Mouse (Mus musculus) stomach, postnatal 0 days (tissue): ENCODE results near the gene Oxld1.

Experiments used
- CTCF ChIP-seq: IDR thresholded peaks from 2 replicates; pipeline ENCODE4 v1.5.1; 2016; ENCODE audit warnings: antibody characterized with exemption, low read depth, mild to moderate bottlenecking, moderate library complexity
- EP300 ChIP-seq: optimal IDR thresholded peaks from 2 replicates; pipeline ENCODE3; 2016; ENCODE audit warnings: antibody characterized with exemption

DNA sequence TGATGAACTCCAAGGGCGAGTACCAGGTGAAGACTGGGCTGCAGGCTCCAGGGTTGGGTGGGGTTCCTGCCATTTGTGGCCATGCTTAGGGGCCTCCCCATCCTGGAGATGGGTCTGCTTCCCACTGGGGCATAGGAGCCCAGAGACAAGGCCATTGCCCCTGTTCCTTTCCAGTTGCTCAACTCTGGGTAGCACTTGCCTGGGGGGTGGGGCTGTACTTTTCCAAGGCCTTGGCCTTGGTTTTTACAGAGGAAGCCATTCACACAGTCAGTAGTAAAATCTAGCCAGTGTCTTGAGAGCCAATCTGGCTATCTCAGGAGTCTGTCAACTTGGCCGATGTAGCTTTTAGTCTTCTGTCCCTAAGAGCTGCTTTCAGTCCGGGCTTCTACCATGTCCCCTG lies 39.6 kb upstream of the Oxld1 start:
- TF ChIP-seq CTCF = no peak
- TF ChIP-seq EP300 = no peak
